Comparison of ENCODE assay signal across 9 mouse cellular contexts in the genomic region with DNA sequence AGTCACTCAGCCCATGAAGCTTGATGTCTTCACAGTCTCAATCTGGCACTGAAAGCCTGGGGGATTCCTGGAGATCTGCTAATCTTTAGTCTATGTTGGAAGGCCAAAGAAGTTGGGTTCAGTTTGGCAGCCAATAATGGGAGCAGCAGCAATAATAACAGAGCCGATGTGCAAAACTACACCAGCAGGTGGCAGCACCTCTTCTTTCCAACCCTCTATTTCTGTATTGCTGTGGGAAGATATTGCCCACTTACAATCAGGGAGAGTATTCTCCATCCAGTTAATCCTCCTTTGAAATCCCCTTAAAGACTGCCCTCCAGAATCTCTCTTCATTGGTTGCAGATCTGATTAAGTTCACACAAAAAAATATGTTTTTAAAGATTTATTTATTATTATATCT. TPM values are rescaled to one million over a fixed set of nuclear protein-coding genes. Genes with fewer than 3 reads are reported as not detected.
A peak's percentile ranks its signal among the peaks of the same experiment; 100 is the strongest.
DNase-seq lines count a peak whose midpoint lies in the region; ATAC-seq lines count a peak whose summit lies in the region.
"Had no signal": no experiment of that assay in that cellular context is flagged by ENCODE, and none has a peak within 500 bp of the region (broad histone marks: within the 10 kb centered on the region; RNA-seq: fewer than 3 reads in every experiment).

No protein-coding gene starts in this region.

- H3K27ac ChIP-seq in intestine, embryonic 14.5 days (ENCODE audit: low read depth), result no peak overlapping the region
- H3K27ac ChIP-seq in intestine, embryonic 15.5 days, result no peak overlapping the region
- no peak overlapping the region for H3K27ac ChIP-seq in midbrain, embryonic 14.5 days (replicated peaks; ENCODE audit: low read depth, low read length)

- no peak for ATAC-seq in intestine, embryonic 14.5 days (replicated peaks; ENCODE audit: low FRiP score, low TSS enrichment, low read depth)
- no peak for ATAC-seq in intestine, embryonic 15.5 days
- no peak; the same call in 1 of the 2 replicates for ATAC-seq in midbrain, embryonic 14.5 days (ENCODE audit: low FRiP score, low TSS enrichment)
- no peak for ATAC-seq in erythroid progenitor cell, adult 5-6 weeks (replicated peaks; ENCODE audit: low FRiP score, poor library complexity, severe bottlenecking)

- H3K4me1 ChIP-seq in intestine, embryonic 14.5 days (replicated peaks; ENCODE audit: control insufficient read depth, insufficient read depth, low read length), result 0 out of 2 replicates have a peak, but pooled peaks cover 2% of the 10 kb centered on the region
- H3K4me1 ChIP-seq in intestine, embryonic 15.5 days (replicated peaks), result no peaks in the 10 kb centered on the region
- no peaks in the 10 kb centered on the region for H3K4me1 ChIP-seq in midbrain, embryonic 14.5 days (ENCODE audit: control insufficient read depth, insufficient read depth, low read length)

- peak; percentile 84 for DNase-seq in intestine, embryonic 14.5 days (ENCODE audit: low spot score)
- peak; percentile 73 for DNase-seq in B cell, adult 2 months
- DNase-seq in ES-CJ7 (ENCODE audit: low read depth, low spot score), result peak; percentile 40
- peak; percentile 54 for DNase-seq in embryo, embryonic 11 days
- peak; percentile 22 for DNase-seq in large intestine, adult 2 months (ENCODE audit: low read depth, low spot score)
- DNase-seq in midbrain, embryonic 14.5 days, result peak; percentile 77

- H3K4me2 ChIP-seq in intestine, embryonic 14.5 days (ENCODE audit: low read length), result no peak overlapping the region
- H3K4me2 ChIP-seq in intestine, embryonic 15.5 days (replicated peaks), result no peak overlapping the region
- H3K4me2 ChIP-seq in midbrain, embryonic 14.5 days (ENCODE audit: low read length), result no peak overlapping the region

- H3K27me3 ChIP-seq in intestine, embryonic 14.5 days (replicated peaks; ENCODE audit: control insufficient read depth, insufficient read depth, low read length), result no peaks in the 10 kb centered on the region
- no peaks in the 10 kb centered on the region for H3K27me3 ChIP-seq in intestine, embryonic 15.5 days (replicated peaks)
- H3K27me3 ChIP-seq in midbrain, embryonic 14.5 days (ENCODE audit: control insufficient read depth, insufficient read depth, low read length), result no peaks in the 10 kb centered on the region

- H3K36me3 ChIP-seq in intestine, embryonic 14.5 days (ENCODE audit: control insufficient read depth, insufficient read depth, low read length), result no peaks in the 10 kb centered on the region
- no peaks in the 10 kb centered on the region for H3K36me3 ChIP-seq in intestine, embryonic 15.5 days
- H3K36me3 ChIP-seq in midbrain, embryonic 14.5 days (ENCODE audit: control insufficient read depth, insufficient read depth, low read length), result no peaks in the 10 kb centered on the region

- 13% methylated on average over 1 of the region's 1 CpGs for WGBS in intestine, embryonic 14.5 days
- 18% methylated on average over 1 of the region's 1 CpGs for WGBS in intestine, embryonic 15.5 days
- 0% methylated on average over 1 of the region's 1 CpGs for WGBS in large intestine, adult 2 months
- 18% methylated on average over 1 of the region's 1 CpGs for WGBS in midbrain, embryonic 14.5 days

- H3K4me3 ChIP-seq in intestine, embryonic 14.5 days (ENCODE audit: low read depth, low read length), result no peak overlapping the region
- no peak overlapping the region for H3K4me3 ChIP-seq in intestine, embryonic 15.5 days (replicated peaks)
- H3K4me3 ChIP-seq in midbrain, embryonic 14.5 days (replicated peaks; ENCODE audit: low read depth, low read length), result no peak overlapping the region

- H3K9ac ChIP-seq in intestine, embryonic 14.5 days (ENCODE audit: low read length), result no peak overlapping the region
- H3K9ac ChIP-seq in intestine, embryonic 15.5 days, result no peak overlapping the region
- H3K9ac ChIP-seq in midbrain, embryonic 14.5 days (replicated peaks; ENCODE audit: low read length), result no peak overlapping the region

- H3K9me3 ChIP-seq in intestine, embryonic 14.5 days (ENCODE audit: control insufficient read depth, low read length), result no peaks in the 10 kb centered on the region
- no peaks in the 10 kb centered on the region for H3K9me3 ChIP-seq in intestine, embryonic 15.5 days
- H3K9me3 ChIP-seq in midbrain, embryonic 14.5 days (ENCODE audit: control insufficient read depth, low read length), result no peaks in the 10 kb centered on the region

RNA-seq across cellular contexts. Expression of a gene that starts 3.5 kb away (rescaled TPM):
- polyA plus RNA-seq in intestine, embryonic 14.5 days (2014; fragmentation: Nextera tagmentation; extraction: Ambion mirVana), result 4.1 and 4.7 TPM in 2 replicates
- polyA plus RNA-seq in intestine, embryonic 15.5 days (2015; fragmentation: Nextera tagmentation; extraction: Ambion mirVana), result 6.0 and 6.4 TPM in 2 replicates
- 3.8 and 5.7 TPM in 2 replicates for polyA plus RNA-seq in large intestine, adult 2 months (2012; rRNA removed)
- polyA plus RNA-seq in midbrain, embryonic 14.5 days (2014; fragmentation: Nextera tagmentation; extraction: Ambion mirVana), result 0.66 and 4.0 TPM in 2 replicates
- 2.2 and 5.4 TPM in 2 replicates for total RNA-seq in erythroid progenitor cell, adult 5-6 weeks (2015; ENCODE audit: low replicate concordance)
- total RNA-seq in erythroid progenitor cell, adult 5-6 weeks (2017; ENCODE audit: low replicate concordance), result 0.90 TPM in 1 of 2 replicates, not detected in the other

RNA-seq across cellular contexts. Expression of a gene that starts 15.3 kb away (rescaled TPM):
- polyA plus RNA-seq in intestine, embryonic 14.5 days (2014; fragmentation: Nextera tagmentation; extraction: Ambion mirVana), result 0.27 TPM in 1 of 2 replicates, not detected in the other
- polyA plus RNA-seq in intestine, embryonic 15.5 days (2015; fragmentation: Nextera tagmentation; extraction: Ambion mirVana), result 0.15 and 0.18 TPM in 2 replicates
- polyA plus RNA-seq in large intestine, adult 2 months (2012; rRNA removed), result 0.12 TPM in 1 of 2 replicates, not detected in the other
- polyA plus RNA-seq in midbrain, embryonic 14.5 days (2014; fragmentation: Nextera tagmentation; extraction: Ambion mirVana), result 0.32 TPM in 1 of 2 replicates, not detected in the other
- 13.3 and 21.4 TPM in 2 replicates for total RNA-seq in erythroid progenitor cell, adult 5-6 weeks (2015; ENCODE audit: low replicate concordance)
- total RNA-seq in erythroid progenitor cell, adult 5-6 weeks (2017; ENCODE audit: low replicate concordance), result 6.8 and 12.9 TPM in 2 replicates

RNA-seq across cellular contexts. Expression of a gene that starts 32.5 kb away (rescaled TPM):
- not detected in 2 replicates for polyA plus RNA-seq in intestine, embryonic 14.5 days (2014; fragmentation: Nextera tagmentation; extraction: Ambion mirVana)
- polyA plus RNA-seq in intestine, embryonic 15.5 days (2015; fragmentation: Nextera tagmentation; extraction: Ambion mirVana), result 0.34 TPM in 1 of 2 replicates, not detected in the other
- polyA plus RNA-seq in large intestine, adult 2 months (2012; rRNA removed), result not detected in 2 replicates
- not detected in 2 replicates for polyA plus RNA-seq in midbrain, embryonic 14.5 days (2014; fragmentation: Nextera tagmentation; extraction: Ambion mirVana)
- total RNA-seq in erythroid progenitor cell, adult 5-6 weeks (2015; ENCODE audit: low replicate concordance), result 148 and 159 TPM in 2 replicates
- 39.9 and 40.2 TPM in 2 replicates for total RNA-seq in erythroid progenitor cell, adult 5-6 weeks (2017; ENCODE audit: low replicate concordance)

RNA-seq across cellular contexts. Expression of a gene that starts 52.2 kb away (rescaled TPM):
- polyA plus RNA-seq in intestine, embryonic 14.5 days (2014; fragmentation: Nextera tagmentation; extraction: Ambion mirVana), result not detected in 2 replicates
- not detected in 2 replicates for polyA plus RNA-seq in intestine, embryonic 15.5 days (2015; fragmentation: Nextera tagmentation; extraction: Ambion mirVana)
- polyA plus RNA-seq in large intestine, adult 2 months (2012; rRNA removed), result not detected in 2 replicates
- not detected in 2 replicates for polyA plus RNA-seq in midbrain, embryonic 14.5 days (2014; fragmentation: Nextera tagmentation; extraction: Ambion mirVana)
- total RNA-seq in erythroid progenitor cell, adult 5-6 weeks (2015; ENCODE audit: low replicate concordance), result not detected in 2 replicates
- total RNA-seq in erythroid progenitor cell, adult 5-6 weeks (2017; ENCODE audit: low replicate concordance), result not detected in 2 replicates
- polyA plus RNA-seq: stomach, embryonic 16.5 days had no signal

Comparison
In these comparisons a context has a peak if more than half of its experiments do, and no peak if none do; other contexts are left out.
1. DNase-seq: peak in every context shown above with its lines; median percentile 84 in intestine, embryonic 14.5 days; 77 in midbrain, embryonic 14.5 days; 73 in B cell, adult 2 months; 54 in embryo, embryonic 11 days; 40 in ES-CJ7; 22 in large intestine, adult 2 months.